Mouse (Mus musculus) MEL-GATA-1-ER (cell line): ENCODE measurements at regions not wholly inside any gene's neighbourhood (a gene's known extent, or its start where the extent isn't known, plus 50 kb on each side); places are given as distances from the start of the nearest gene placed in this dataset.

Source experiments
- DNase-seq: peaks from one replicate; pipeline ENCODE4 v3.0.0-alpha.2; 2012; ENCODE audit warnings: low read depth; ENCODE audit errors: extremely low read depth

DNA sequence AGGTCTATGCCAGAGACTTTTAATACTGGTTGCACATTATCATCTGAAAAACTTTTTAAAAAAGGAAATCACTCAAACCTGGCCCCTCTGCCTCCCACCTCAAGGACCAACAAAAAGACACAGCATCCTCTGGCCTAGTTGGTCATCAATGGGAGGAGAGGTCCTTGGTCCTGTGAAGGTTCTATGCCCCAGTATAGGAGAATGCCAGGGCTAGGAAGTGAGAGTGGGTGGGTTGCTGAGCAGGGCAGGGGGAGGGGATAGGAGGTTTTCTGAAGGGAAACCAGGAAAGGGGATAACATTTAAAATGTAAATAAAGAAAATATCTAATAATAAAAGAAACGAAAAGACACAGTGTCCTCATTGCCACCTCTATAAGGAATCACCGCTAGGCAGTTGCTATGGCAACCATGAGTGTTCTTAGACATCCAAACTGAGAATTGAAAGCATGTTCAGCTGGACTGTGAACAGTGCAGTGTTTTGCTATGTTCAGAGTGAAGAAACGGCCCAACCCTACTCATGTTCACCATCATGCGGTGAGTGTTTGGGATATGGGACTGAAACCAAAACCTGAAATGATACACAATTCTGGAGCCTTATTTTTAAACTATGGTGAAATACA is 82.5 kb upstream of the 4933402D24Rik start:
- DNase-seq: no peak

- DNase-seq: no peak
Measured at GRCm38 (mm10) chr1:63850262-63850661, 81.2 kb upstream of the 4933402D24Rik start.

DNA sequence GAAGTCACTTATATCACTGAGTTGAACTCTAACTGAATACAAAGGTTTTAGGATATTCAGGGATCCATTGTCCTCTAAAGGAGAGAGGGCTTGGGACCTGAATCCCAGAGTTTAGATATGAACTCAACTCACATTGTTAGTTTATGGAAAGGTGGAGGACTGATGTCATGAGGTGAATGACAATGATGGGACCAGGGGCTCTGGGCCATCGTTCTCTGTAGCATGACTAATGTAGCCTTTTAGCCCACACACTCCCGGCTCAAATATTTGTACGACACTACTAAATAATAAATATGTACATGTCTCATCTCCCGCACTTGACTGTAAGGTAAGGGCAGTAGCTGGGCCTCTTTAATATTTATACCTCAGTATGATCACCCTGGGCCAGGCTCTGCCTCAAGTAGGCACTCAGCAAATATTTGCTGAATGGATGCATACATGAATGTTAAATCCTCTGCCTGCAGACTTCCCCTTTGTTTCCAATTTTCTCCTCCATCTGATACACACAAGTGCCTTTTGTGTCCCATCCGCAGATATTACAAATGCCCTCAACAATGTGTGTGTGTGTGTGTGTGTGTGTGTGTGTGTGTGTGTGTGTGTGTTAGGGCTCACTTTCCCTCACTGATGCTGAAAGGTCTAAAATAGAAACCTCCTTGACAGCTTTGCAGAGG is 59.2 kb upstream of the 4933402D24Rik start:
- DNase-seq: no peak

DNA sequence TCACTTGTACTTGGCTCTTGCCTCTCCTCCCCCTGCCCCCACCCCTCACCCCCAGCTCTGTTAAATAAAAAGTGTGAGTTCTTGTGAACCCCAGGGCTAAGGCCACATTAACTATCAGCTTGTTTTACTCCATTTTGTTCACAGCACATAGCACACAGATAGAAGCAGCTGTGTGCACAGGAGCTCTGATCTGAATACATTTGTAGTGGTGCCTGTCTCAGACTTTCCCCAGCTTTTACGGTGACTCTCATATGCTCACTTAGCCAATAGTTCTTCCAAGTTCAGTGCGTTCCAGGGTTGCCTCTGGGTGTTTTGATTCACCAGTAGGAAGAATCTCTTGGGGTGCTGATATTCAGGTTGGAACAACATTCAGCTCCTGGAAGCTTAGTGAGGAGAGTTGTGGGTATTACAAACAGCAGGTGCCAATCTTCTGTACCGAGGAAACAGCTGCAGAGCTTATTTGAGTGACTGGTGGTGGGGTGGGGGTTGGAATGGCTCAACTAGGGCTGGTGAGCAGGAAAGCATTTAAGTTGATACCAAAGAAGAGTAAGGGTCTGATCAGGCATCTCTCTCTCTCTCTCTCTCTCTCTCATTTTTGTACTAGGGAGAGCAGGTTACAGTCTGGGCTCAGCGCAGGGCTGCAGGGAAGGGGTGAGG is 51.7 kb upstream of the 4933402D24Rik start:
- DNase-seq: no peak

GRCm38 (mm10) chr1:63819536-63820254 is 50.6 kb upstream of the 4933402D24Rik start:
- DNase-seq: no peak
